Mouse (Mus musculus): ENCODE results near the gene 4930402F06Rik.

The 4930402F06Rik gene

DNA sequence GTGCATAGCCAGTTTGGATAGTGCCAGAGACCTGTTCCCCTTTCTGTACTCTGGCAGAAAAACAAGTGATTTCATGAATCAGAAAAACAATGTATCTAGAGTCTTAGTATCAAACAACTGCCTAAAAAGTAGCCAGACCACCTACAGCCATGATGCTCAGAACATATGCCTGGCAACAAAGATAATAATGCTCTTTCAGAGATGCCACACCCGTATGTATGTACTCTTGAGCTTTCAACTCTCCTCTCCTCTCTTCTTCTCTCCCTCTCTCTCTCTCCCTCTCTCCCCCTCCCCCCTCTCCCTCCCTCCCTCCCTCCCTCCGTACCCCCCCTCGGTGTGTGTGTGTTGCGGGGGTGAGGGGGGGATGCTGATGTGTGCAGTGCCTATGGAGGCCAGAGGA, 22.3 kb upstream of the 4930402F06Rik start:
- no peak for DNase-seq (ENCODE audit: extremely low spot score, low read depth, low spot score)

DNA sequence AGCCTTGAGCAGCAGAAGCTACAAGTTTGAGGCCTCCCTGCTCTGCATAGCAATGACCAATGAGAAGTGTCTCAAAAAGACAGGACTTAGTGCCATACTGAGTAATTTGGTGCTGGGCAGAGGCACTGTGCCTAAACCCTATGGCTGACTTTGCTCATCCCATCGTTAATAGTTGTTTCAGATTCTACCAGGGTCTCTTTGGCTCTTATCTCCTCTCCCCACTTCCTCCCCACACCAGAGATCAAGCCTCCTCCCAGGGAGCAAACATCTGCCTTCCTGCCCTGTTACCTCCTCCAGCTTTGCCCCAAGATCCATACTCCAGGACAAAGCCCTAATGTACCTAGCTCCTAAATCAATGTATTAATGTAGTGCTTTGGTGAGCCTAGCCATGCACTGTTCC, 20.3 kb upstream of the 4930402F06Rik start:
- DNase-seq (ENCODE audit: extremely low spot score, low read depth, low spot score), result no peak

- DNase-seq (ENCODE audit: extremely low spot score, low read depth, low spot score), result no peak
These were observed 19.5 kb upstream of the 4930402F06Rik start for GRCm38 (mm10) chr2:35416473-35416872.

DNA sequence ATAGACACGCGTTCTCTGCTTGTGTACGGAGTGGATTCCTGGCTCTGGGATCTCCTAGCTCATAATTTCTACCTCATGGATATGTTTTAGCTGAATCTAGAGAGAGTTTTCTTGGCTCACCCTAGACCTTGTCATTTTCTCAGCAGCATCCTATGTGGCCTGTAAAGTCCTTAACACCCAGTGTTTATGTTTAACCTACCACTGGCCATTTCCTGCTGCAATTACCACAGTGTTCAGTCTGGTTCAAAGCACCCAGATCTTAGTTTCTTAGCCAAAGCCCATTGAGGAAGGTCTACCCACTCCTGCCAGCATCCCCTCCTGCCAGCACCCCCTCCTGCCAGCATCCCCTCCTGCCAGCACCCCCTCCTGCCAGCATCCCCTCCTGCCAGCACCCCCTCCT, 15.8 kb upstream of the 4930402F06Rik start:
- no peak for DNase-seq (ENCODE audit: extremely low spot score, low read depth, low spot score)

GRCm38 (mm10) chr2:35412246-35412645, 15.3 kb upstream of the 4930402F06Rik start:
- no peak for DNase-seq (ENCODE audit: extremely low spot score, low read depth, low spot score)

- no peak for DNase-seq (ENCODE audit: extremely low spot score, low read depth, low spot score)
These were observed 14.7 kb upstream of the 4930402F06Rik start for GRCm38 (mm10) chr2:35411640-35412190.

DNA sequence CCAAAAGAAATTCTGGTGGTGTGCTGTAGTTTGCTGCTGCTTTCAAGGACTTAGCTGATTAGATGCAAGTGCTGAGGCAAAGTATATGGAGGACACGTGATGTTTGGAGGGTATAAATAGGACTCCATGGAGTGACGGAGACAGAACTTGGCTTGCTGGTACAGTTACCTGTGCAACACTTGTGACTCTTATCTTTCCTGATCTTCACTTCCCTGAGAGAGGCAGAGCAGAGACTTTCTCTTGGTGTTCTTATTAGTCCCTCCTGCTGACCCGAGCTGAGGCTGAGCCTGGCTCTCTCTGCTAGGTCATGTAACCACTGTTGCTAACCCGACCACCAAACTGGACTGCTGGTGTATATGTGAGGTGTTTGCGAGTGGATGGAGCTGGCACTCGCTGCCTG, 12.5 kb upstream of the 4930402F06Rik start:
- DNase-seq (ENCODE audit: extremely low spot score, low read depth, low spot score), result no peak

- no peak for DNase-seq (ENCODE audit: extremely low spot score, low read depth, low spot score)
These were observed 11.6 kb upstream of the 4930402F06Rik start for GRCm38 (mm10) chr2:35408409-35409110.

GRCm38 (mm10) chr2:35407878-35408277, 10.9 kb upstream of the 4930402F06Rik start:
- DNase-seq (ENCODE audit: extremely low spot score, low read depth, low spot score), result no peak

GRCm38 (mm10) chr2:35407266-35407665, 10.3 kb upstream of the 4930402F06Rik start:
- DNase-seq (ENCODE audit: extremely low spot score, low read depth, low spot score), result no peak

GRCm38 (mm10) chr2:35406611-35407010, 9.6 kb upstream of the 4930402F06Rik start:
- no peak for DNase-seq (ENCODE audit: extremely low spot score, low read depth, low spot score)

DNA sequence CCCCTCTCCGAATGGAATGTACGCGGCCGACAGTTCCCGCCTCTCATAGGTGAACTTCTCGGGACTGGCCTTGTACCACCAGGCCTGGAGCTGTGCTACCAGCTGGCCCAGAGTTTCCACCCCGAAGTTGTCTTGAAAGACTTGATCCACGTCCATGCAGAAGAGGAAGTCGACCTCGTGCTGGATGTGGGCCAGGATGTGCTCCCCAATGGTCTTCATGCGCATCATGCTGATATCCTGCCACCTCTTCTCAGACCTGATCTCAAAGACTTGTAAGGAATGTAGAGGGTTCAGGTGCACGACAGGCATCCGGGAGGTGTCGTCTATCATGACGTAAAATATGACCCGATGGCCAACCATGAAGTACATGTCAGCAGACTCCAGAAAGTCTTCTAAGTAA, 5.4 kb upstream of the 4930402F06Rik start:
- DNase-seq (ENCODE audit: extremely low spot score, low read depth, low spot score), result no peak

DNA sequence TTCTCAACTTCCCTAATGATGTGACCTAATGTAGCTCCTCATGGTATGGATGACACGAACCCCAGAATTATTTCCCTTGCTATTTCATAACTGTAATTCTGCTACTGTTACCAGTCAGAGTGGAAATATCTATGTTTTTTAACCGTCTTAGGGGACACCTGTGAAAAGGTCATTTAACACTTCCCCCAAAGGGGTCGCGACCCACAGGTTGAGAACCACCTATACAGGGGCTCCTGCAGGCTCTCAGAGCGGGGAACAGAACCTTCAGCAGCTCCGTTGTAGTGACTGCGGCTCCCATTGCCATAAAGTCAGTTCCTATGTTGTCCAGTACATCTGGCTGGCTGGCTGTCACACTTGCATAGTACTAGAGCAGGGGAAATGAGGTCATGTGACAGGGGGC, 3.8 kb upstream of the 4930402F06Rik start:
- DNase-seq (ENCODE audit: extremely low spot score, low read depth, low spot score), result no peak

- no peak for DNase-seq (ENCODE audit: extremely low spot score, low read depth, low spot score)
These were observed 1.3 kb upstream of the 4930402F06Rik start for GRCm38 (mm10) chr2:35398184-35398828.

GRCm38 (mm10) chr2:35397590-35398173, 707 bp upstream of the 4930402F06Rik start:
- DNase-seq (ENCODE audit: extremely low spot score, low read depth, low spot score), result peak; percentile 46

GRCm38 (mm10) chr2:35385441-35385871, 11.5 kb downstream of the 4930402F06Rik start:
- no peak for DNase-seq (ENCODE audit: extremely low spot score, low read depth, low spot score)

DNA sequence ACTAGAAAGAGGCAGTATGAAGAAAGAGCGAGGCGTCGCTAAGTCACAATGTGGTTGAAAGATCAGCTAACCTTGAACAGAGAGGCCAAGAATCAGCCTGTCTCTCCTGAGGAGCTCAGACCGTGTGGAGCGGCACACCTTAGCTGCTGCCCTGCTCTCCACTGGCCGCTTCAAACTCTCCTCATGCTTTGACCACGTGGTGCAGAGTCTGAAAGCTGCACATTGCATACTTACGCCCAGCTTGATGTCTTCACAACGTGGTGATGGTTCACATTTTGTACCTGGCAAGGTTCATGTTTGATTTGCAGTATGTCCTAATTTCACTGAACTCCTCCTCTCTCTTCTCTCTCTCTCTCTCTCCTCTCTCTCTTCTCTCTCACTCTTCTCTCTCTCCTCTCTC, 17.7 kb downstream of the 4930402F06Rik start:
- DNase-seq (ENCODE audit: extremely low spot score, low read depth, low spot score), result no peak

GRCm38 (mm10) chr2:35377600-35377999, 19.4 kb downstream of the 4930402F06Rik start:
- DNase-seq (ENCODE audit: extremely low spot score, low read depth, low spot score), result no peak

DNA sequence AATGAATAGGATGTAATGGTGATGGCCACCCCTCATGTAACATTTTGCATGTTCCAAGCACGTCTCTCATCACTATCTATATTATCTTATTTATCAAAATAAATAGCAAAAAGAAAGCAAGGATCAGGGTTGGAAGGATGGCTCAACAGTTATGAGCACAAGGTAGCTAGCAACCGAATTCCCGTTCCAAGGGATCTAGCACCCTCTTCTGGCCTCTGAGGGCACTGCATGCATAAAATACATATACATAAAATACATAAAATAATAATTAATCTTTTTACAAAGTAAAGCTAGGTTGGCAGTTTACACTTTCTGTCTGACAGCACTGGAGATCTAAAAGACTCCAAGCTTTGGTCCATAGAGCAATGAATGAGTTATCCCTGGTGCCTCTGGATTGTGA, 24.0 kb downstream of the 4930402F06Rik start:
- peak; percentile 24 for DNase-seq (ENCODE audit: extremely low spot score, low read depth, low spot score)

- DNase-seq (ENCODE audit: extremely low spot score, low read depth, low spot score), result no peak
These were observed 26.3 kb downstream of the 4930402F06Rik start for GRCm38 (mm10) chr2:35370686-35371085.

DNA sequence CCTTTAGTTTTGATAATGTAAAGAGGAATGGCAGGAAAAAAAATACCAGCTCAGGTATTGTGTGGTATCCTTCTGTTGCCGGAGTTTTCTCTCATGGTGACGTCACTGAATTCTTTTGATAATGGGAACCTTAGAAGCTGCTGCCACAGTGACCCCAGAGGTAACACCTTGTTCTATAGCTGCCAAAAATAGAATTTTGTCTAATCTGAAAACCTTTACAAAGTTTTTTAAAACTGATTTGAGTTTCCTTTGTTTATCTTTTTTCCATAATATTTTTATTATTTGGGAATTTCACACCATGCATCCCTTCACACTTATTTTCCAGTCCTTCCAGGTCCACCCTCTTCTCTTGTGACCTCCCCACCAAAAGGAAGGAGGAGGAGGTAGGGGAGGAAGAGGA, 29.3 kb downstream of the 4930402F06Rik start, which contains the start of gene 4930568D16Rik:
Gene 4930568D16Rik, minus strand, starts transcription at position 101 of the 400 bp plus-strand sequence.
- no peak for DNase-seq (ENCODE audit: extremely low spot score, low read depth, low spot score)

DNA sequence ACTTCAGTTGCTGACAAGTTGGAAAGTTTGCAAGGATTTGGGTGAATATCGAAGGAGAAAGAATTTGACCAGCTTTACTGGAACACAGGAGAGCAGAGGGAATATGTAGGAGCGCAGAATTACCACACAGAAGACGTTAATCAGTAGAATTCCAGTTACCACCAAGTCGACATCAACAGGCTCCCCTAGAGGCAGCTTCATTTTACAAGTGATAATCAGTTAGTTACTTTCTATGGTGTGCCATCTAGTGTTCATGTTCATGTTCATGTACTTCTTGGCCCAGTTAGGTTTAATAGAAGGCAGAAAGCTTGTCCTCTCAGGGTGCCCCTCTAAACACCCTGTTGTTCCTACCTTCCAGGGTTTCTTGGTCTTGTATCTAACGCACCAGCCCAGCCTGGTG, 47.8 kb downstream of the 4930402F06Rik start:
- no peak for DNase-seq (ENCODE audit: extremely low spot score, low read depth, low spot score)

Measured in hindlimb bud, embryonic 11.5 days (tissue).